Mouse (Mus musculus) lung, adult 2 months (tissue): Measurements from ENCODE around the gene Gm9780. TPM values are rescaled to one million over a fixed set of nuclear protein-coding genes. Genes with fewer than 3 reads are reported as not detected.
"Not testable (repeated sequence)": the region's sequence is repeated elsewhere in the genome, so short reads cannot be mapped to it uniquely, and the experiment has no call there.

Experiments
- DNase-seq: peaks from one replicate; pipeline ENCODE4 v3.0.0; 2022
- H3K4me1 ChIP-seq: fragments of 200-500 bp; 2 replicates; pipeline ENCODE4 v1.6.1; 2011; ENCODE audit warnings: low read length; ENCODE audit not compliant: control insufficient read depth, insufficient read depth
- H3K4me3 ChIP-seq: fragments of 200-500 bp; replicated peaks from 2 replicates; pipeline ENCODE3; 2011; ENCODE audit warnings: low read depth, mild to moderate bottlenecking, control low read depth, low read length; ENCODE audit errors: extremely low read depth
- WGBS: fragments of 180-500 bp; shearing (Covaris S2); methylation state at CpG from one replicate; pipeline ENCODE4 v1.1.7; 2018; 5-methylcytosine and 5-hydroxymethylcytosine counted together
- polyA plus RNA-seq: library from polyadenylated mRNA; depleted of rRNA; stranded (reverse); fragments of >200 nt; gene quantifications from 2 replicates; pipeline ENCODE4 v1.2.3, GENCODE M21; 2012; rRNA removed

Gm9780 gene
- 317 and 490 TPM in 2 replicates for polyA plus RNA-seq

DNA sequence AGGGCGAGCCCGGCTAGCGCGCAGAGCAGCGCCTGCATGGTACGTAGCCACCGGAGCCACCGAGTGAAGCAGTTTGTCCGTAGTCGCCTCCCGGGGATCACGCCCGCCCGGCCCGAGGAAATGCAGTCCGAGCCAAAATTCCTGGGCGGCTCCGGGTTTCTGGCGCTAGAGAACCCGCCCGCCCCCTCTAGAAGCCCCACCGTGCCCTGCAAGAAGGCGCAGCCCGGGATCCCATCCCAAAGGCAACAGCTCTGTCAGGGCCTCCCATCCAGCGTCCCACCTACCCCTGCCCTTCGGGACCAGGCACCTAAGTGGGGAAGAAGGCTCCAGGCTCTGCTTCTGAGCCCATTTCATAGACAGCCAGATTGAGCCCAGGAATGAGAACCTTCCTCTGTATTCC lies at the start of gene Gm9780:
Gene Gm9780 (minus strand): TSS at position 101 of the 400 bp plus-strand sequence.
- DNase-seq, H3K4me1 ChIP-seq, H3K4me3 ChIP-seq: not testable (repeated sequence)
- WGBS, result no CpG with 5 or more reads among the region's 26 CpGs

DNA sequence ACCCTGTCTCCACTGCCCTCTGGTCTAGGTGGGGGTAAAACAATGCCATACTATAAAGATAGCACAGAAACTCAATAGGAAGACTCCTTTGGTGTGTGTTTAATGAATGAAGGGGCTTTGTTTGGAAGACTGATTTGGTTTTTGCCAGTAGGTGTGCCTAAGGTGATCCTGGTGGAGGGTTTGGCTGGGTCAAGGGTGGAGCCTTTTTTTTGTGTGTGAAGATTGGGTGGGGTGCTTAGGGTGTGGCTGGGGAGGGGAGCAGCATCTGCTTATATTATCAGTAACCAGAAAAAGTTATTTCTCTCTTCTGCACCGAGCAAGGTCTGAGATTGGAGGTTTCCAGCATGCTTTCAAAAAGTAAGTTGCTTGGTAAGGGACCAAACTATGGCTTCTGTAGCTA lies 39.5 kb upstream of the Gm9780 start, which contains the start of gene Cphx3:
Gene Cphx3 (plus strand): TSS at position 301 of the 400 bp plus-strand sequence.
- H3K4me3 ChIP-seq, DNase-seq, H3K4me1 ChIP-seq: not testable (repeated sequence)
- no CpG with 5 or more reads among the region's 1 CpGs for WGBS

DNA sequence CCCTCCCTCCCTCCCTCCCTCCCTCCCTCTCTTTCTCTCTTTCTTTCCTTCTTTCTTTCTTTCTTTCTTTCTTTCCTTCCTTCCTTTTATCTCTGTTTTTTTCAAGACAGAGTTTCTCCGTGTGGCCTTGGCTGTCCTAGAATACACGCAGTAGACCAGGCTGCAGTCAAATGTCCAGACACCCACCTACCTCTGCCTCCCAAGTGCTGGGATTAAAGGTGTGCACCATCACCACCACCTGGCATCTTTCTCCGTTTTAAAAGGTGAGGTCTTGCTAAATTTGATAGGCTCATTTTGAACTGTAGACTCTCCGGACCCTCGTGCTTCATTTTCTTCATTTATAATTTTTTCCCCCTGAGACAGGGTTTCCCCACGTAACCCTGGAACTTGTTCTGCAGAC lies 38.7 kb upstream of the Gm9780 start, which contains the start of gene Cphx2:
Gene Cphx2 (plus strand): TSS at position 301 of the 400 bp plus-strand sequence.
- WGBS, result no CpG with 5 or more reads among the region's 6 CpGs
- not testable (repeated sequence) for H3K4me1 ChIP-seq, DNase-seq, H3K4me3 ChIP-seq

DNA sequence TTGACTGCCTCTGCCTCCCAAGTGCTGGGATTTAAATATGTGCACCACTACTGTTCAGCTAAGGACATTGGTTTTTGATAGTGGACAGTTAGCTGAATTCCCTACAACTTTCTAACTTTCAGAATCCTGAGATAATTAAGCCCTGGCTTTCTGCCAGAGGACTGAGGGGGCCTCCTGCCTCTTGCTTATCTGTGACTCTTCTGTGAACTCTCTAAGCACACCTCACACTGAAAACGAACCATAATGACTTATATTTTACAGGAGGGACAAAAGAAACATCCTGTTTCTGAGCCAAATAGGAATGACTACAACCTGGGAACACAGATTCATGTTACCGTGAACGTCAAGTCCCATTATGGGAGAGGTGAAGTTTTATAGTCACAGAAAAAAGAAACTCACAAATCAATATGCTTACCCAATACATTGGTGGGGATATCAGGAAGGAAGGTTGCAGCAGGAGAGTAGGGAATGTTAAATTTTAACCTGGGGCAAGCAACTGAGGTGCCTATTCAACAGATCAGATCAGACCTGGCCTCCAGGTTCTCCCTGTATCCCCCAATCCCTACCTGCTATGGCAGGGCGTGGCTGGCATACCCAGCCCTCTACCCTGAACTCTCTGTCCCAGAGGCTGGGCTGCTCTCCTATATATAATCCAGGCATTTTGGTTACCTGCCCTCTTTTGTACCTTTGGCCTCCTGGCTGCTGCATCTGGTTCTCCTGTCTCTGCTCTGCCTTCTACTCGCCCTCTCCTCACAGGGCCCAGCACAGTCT lies 34.3 kb upstream of the Gm9780 start:
- WGBS, result no CpG with 5 or more reads among the region's 5 CpGs
- H3K4me3 ChIP-seq, H3K4me1 ChIP-seq, DNase-seq: not testable (repeated sequence)

DNA sequence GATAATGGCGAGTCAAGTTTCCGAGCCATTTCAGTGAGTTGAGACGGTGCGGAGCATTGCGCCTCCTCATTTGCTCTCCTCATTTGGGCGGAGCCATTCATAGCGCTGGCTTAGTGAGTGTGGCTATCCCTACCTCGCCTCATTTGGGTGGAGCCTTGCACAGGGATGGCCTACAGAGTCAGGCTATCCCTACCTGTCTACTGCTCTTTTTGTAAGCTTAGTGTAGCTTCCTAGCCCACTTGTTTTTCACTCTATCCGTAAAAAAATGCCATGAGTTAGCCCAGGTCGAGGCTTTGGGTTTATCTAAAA lies 24.8 kb upstream of the Gm9780 start, which contains the start of gene Tmem254c:
Gene Tmem254c (minus strand): TSS at position 31 of the 309 bp plus-strand sequence.
- WGBS, result no CpG with 5 or more reads among the region's 10 CpGs

DNA sequence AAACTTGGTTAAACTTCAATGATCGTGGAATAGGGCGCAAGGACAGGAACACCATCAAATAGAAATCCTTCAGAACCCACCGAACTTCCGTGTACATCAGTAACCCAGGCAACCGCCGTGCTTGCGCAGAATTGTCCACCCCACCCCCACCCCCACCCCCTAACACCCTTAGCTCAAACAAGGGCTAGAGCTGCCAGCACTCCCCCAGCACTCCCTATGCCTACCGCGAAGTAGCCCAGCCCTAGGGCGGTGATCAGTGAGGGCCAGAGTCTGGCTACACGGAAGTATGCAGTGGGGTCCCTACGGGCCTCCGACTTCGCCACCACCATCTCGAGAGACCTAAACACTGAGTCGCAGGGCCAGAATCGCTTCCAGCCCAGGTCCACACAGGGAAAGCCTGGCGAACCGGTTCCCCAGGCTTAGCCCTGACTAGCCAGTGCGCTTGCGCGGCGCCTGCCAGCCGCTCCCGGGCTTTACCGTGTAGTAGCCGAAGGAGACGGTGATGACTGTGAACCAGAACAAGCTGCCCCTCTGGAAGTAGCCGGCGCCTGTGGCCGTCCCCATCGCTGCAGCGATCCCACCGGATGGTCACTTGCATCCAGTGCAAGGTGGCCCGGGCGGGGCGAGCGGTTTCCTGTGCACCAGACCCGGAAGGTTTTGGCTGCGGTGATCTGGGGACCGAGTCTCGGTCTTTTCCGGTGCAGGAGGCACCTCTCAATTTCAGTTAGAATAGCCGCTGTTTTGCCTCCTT lies 24.2 kb upstream of the Gm9780 start:
- H3K4me1 ChIP-seq, H3K4me3 ChIP-seq, DNase-seq: not testable (repeated sequence)
- WGBS, result no CpG with 5 or more reads among the region's 44 CpGs

More for the DNA sequence above, 24.8 kb upstream of the Gm9780 start, which contains the start of gene Tmem254c:
- DNase-seq, H3K4me3 ChIP-seq, H3K4me1 ChIP-seq: not testable (repeated sequence)

DNA sequence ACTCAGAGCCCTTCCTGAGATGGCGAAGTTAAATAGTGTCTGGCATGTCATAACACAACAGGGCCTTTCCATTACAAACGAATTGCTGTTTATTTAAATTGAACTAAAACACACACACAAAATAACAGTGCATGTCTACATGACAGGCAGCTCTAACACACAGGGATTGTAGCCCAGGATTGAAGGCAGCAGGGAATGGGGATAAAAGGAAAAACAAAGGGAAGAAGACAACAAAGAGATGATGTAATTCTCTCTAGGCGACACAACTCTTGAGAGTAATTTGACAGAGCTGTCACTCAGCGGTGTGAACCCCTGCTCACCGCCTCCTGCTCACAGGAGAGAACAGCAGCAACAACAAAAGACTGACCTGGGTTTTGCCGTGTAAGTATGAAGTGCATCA lies 16.9 kb upstream of the Gm9780 start:
- H3K4me1 ChIP-seq, H3K4me3 ChIP-seq, DNase-seq: not testable (repeated sequence)
- WGBS, result no CpG with 5 or more reads among the region's 6 CpGs

DNA sequence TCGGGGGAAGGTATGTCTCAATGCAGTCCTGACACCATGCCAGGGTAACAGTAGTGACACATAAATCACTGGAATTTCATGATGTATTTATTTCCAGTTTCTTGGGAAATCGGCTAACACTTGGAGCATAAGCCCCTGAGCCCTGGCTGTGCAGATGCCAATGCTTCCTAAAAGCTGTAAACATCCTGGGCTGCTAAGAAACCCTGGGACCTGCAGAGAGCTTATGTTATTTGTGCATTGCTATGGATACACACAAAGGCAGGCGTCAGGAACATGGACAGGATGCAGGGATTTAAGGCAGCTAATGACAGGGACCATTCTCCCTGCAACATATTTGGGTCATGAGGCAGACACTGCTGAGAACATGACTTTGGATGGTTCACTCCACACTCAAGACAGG lies 15.7 kb upstream of the Gm9780 start:
- not testable (repeated sequence) for DNase-seq, H3K4me3 ChIP-seq, H3K4me1 ChIP-seq
- WGBS, result no CpG with 5 or more reads among the region's 3 CpGs

DNA sequence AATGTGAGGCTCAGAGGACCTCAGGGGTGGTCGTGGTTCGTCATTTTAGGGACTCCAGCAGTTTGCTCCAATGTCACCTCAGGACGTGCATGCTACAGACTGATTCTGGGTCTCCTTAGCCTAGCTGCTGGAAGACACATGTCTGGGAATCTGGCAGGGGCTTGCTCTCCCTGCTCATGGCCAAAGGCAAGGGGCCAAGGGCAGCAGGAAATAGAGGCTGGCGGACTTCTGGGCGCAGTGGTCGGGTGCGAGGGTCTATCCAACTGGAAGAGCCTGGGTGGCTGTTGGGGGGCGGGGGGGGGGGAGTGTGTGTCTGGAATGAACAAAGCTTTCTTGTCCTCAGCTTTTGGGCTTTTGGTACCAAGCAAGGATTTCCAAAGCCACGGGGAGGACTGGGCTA lies 6.3 kb upstream of the Gm9780 start:
- not testable (repeated sequence) for H3K4me3 ChIP-seq, DNase-seq, H3K4me1 ChIP-seq
- WGBS, result no CpG with 5 or more reads among the region's 9 CpGs

DNA sequence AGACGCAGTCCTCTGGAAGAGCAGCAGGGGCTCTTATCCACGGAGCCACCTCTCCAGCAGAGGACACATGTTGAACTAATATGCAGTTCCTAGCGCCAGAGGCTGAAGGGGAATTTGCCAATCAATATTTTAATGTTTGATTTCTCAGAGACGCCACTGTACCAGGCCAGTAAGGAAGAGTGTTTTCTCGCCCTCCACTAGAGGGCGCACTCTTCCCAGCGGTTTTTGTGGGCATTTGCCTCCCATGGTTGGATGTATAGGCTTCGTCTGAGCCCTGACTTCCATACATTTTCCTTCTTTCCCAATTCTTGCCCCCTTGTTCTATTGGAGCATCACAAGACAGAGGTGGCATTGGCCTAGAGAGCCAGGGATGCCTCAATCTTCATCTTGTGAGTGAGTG lies 4.5 kb upstream of the Gm9780 start:
- WGBS, result no CpG with 5 or more reads among the region's 8 CpGs
- DNase-seq, H3K4me3 ChIP-seq, H3K4me1 ChIP-seq: not testable (repeated sequence)

DNA sequence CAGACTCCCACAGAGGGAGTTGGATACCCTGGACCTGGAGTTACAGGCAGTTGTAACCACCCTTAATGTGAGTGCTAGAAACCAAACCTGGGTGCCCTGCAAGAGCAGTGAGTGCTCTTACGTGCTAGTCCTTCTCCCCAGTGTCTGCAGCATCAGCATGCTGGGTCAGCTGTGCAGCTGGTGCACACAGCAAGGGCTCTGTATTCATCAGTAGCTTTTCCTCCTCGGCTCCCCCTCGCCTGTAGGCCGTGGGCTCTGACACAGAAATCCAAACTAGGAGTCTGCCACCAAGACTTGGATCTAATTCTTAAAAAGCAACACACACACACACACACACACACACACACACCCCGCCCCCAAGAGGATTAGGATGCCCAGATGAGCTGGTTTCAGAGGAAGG lies 2.5 kb upstream of the Gm9780 start:
- not testable (repeated sequence) for H3K4me1 ChIP-seq, DNase-seq, H3K4me3 ChIP-seq
- no CpG with 5 or more reads among the region's 5 CpGs for WGBS

DNA sequence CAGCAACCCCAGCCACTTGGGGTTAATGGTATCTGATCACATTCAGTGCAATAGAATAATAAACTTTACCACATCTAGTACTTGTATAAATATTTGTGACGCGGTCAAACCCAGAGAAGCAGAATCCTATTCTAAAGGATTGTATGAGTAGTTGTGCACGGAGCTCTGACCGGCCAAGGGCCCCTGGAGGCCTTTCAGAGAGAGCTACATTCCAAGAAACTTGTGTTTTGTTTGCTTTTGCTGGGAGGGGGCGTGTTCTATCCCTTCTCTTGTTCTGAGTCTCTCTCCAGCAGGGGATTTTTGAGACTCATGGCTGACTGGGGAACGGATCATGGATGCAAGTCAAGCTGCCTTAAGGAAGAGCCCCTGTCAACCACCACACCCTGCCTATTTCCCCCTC lies 7.1 kb downstream of the Gm9780 start:
- H3K4me3 ChIP-seq, H3K4me1 ChIP-seq, DNase-seq: not testable (repeated sequence)
- no CpG with 5 or more reads among the region's 6 CpGs for WGBS

DNA sequence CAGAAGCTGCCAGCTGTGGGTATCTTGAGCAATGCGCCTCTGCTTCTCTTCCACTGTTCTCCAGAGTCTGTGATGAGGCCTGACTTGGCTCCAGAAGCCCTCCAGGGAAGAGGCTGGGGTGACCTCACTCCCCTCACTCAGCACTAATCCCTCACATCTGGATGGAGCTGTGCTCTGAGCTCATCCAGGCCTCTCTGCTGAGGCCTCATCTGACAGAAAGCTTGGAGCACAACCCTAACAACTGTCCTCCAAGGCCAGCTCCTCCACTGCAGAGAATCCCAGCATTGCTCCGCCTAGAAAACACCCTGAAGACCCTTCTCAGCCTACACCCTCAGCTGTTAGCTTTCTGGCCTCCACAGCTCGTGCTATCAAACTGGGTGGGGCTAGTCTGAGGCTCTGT lies 8.1 kb downstream of the Gm9780 start:
- not testable (repeated sequence) for H3K4me3 ChIP-seq, DNase-seq, H3K4me1 ChIP-seq
- no CpG with 5 or more reads among the region's 3 CpGs for WGBS

DNA sequence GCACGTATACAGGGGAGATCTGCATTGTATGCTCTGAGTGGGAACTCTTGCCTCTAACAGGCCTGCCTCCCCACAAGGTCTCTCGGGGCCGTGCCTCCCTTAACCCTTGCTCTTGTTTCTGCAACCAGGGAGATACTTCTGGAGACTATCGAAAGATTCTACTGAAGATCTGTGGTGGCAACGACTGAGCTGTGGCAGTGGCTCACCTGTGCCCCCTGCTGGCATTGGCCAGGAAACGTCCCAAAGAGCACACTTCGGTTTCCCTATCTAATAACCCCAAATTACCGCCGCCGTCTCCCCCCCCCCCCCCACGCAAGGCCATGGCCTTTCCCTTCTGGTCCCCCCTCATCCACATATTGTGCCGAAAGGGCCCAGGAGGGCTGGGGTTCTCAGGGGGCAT lies 16.9 kb downstream of the Gm9780 start:
- not testable (repeated sequence) for H3K4me3 ChIP-seq, H3K4me1 ChIP-seq, DNase-seq
- WGBS, result no CpG with 5 or more reads among the region's 12 CpGs

DNA sequence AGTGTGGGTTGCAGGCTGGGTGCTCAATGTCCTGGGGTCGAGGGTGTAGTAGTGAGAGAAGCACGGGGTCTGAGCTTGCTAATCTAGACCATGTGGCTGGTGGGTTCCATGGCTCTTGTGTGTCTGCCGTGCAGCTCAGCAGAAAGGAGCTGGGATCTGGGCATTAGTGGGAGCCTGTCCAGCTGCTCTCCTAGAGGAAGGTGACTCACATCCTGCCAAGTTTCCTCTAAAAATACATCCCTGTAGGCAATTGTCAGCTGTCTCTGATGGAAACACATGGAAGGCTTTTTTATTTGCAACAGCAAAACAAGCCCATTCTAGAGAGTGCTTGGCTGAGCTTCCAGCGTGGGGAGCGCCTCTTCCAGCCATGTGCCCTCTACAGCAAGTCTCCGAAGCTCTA lies 19.7 kb downstream of the Gm9780 start:
- no CpG with 5 or more reads among the region's 6 CpGs for WGBS
- not testable (repeated sequence) for H3K4me3 ChIP-seq, DNase-seq, H3K4me1 ChIP-seq

DNA sequence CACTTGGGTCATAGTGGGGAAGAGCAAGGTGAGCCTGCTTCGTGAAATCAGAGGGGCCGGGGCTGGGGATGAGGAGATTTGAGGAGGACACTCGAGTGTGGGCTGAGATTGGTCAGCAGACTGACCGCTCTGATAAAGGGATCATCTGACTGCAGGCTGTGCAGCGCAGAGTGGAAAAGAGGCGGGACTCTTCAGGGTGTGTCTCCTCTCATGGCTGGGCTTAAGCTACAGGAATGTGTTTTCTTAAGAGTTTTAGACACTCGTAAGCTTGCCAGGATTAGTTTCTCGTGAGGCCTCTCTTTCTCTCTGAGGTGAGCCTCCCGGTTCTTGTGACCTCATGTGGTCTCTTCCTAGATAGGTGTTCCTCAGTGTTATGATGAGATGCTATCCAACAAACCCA lies 21.0 kb downstream of the Gm9780 start:
- H3K4me1 ChIP-seq, H3K4me3 ChIP-seq, DNase-seq: not testable (repeated sequence)
- no CpG with 5 or more reads among the region's 9 CpGs for WGBS
